Mouse (Mus musculus) gastrocnemius, postnatal 10 days (tissue): Measurements from ENCODE around the gene Vmn1r28. TPM values are rescaled to one million over a fixed set of nuclear protein-coding genes. Genes with fewer than 3 reads are reported as not detected.
"Not testable (repeated sequence)": the region's sequence is repeated elsewhere in the genome, so short reads cannot be mapped to it uniquely, and the experiment has no call there.

ENCODE experiments used
- DNase-seq: peaks from one replicate; pipeline ENCODE4 v3.0.0; 2021; ENCODE audit warnings: mixed read lengths
- long read RNA-seq, 2 experiments: library from polyadenylated mRNA; stranded (forward); transcript quantifications; one replicate each; pipeline ENCODE4 v2.0.0; 2021
- total RNA-seq, 2 experiments: library from RNA; stranded (reverse); gene quantifications; 2 replicates each; pipeline ENCODE4 v1.2.3; 2021

The Vmn1r28 gene
- not detected for total RNA-seq
- long read RNA-seq, experiment 1: 0 reads
- long read RNA-seq, experiment 2: 0 reads

- no peak for DNase-seq
Observed at GRCm38 (mm10) chr6:58261737-58262136, at the start of gene Vmn1r28. Gene Vmn1r28 (plus strand): TSS chr6:58262037.

GRCm38 (mm10) chr6:58216119-58216518, 45.7 kb upstream of the Vmn1r28 start:
- no peak for DNase-seq

GRCm38 (mm10) chr6:58218721-58219120, 43.1 kb upstream of the Vmn1r28 start, which contains the start of gene Vmn1r27:
Gene Vmn1r27 (minus strand): TSS chr6:58218821.
- no peak for DNase-seq

- DNase-seq: not testable (repeated sequence)
Observed at GRCm38 (mm10) chr6:58279661-58280060, 17.8 kb downstream of the Vmn1r28 start.

- no peak for DNase-seq
Observed at GRCm38 (mm10) chr6:58292201-58292600, 30.4 kb downstream of the Vmn1r28 start.

- not testable (repeated sequence) for DNase-seq
Observed at GRCm38 (mm10) chr6:58298511-58298910, 36.7 kb downstream of the Vmn1r28 start.

- DNase-seq: no peak
Observed at GRCm38 (mm10) chr6:58301249-58301648, 39.4 kb downstream of the Vmn1r28 start, which contains the start of gene Vmn1r29. Gene Vmn1r29 (plus strand): TSS chr6:58301549.

Other genes with a start within 250 kb of the Vmn1r28 start
- not detected for gene Vmn1r26, start 246.9 kb upstream of the Vmn1r28 start, total RNA-seq
- not detected for gene Vmn1r27, start 43.2 kb upstream of the Vmn1r28 start, total RNA-seq
- not detected for gene Vmn1r29, start 39.5 kb downstream of the Vmn1r28 start, total RNA-seq
- gene Vmn1r30, start 181.3 kb downstream of the Vmn1r28 start, total RNA-seq: not detected
- gene Vmn1r31, start 213.3 kb downstream of the Vmn1r28 start, total RNA-seq: not detected